Mouse (Mus musculus): ENCODE results near the gene Timeless.
A peak's percentile ranks its signal among the peaks of the same experiment; 100 is the strongest.
"Not testable (repeated sequence)": the region's sequence is repeated elsewhere in the genome, so short reads cannot be mapped to it uniquely, and the experiment has no call there.

Gene Timeless

GRCm38 (mm10) chr10:128256328-128256727 is 24.5 kb downstream of the Timeless start:
- DNase-seq (ENCODE audit: low spot score) = no peak

GRCm38 (mm10) chr10:128258953-128259352 is 27.1 kb downstream of the Timeless start:
- DNase-seq (ENCODE audit: low spot score) = peak; percentile 9

GRCm38 (mm10) chr10:128259946-128260345 is 28.1 kb downstream of the Timeless start:
- no peak for DNase-seq (ENCODE audit: low spot score)

- not testable (repeated sequence) for DNase-seq (ENCODE audit: low spot score)
Measured at GRCm38 (mm10) chr10:128260376-128260775, 28.5 kb downstream of the Timeless start.

- no peak for DNase-seq (ENCODE audit: low spot score)
Measured at GRCm38 (mm10) chr10:128262300-128262699, 30.4 kb downstream of the Timeless start.

GRCm38 (mm10) chr10:128263393-128264310 is 31.8 kb downstream of the Timeless start:
- DNase-seq (ENCODE audit: low spot score) = no peak

GRCm38 (mm10) chr10:128268371-128268770 is 36.5 kb downstream of the Timeless start, which contains the start of gene Apof:
TSS of gene Apof (plus strand) at chr10:128268671.
- DNase-seq (ENCODE audit: low spot score) = no peak

GRCm38 (mm10) chr10:128269206-128269910 is 37.5 kb downstream of the Timeless start:
- DNase-seq (ENCODE audit: low spot score) = no peak

- DNase-seq (ENCODE audit: low spot score) = peak; percentile 91
Measured at GRCm38 (mm10) chr10:128270287-128270841, 38.5 kb downstream of the Timeless start, which contains the start of gene Stat2. TSS of gene Stat2 (plus strand) at chr10:128270559.

GRCm38 (mm10) chr10:128270866-128271265 is 39.0 kb downstream of the Timeless start:
- no peak for DNase-seq (ENCODE audit: low spot score)

GRCm38 (mm10) chr10:128271883-128272282 is 40.0 kb downstream of the Timeless start:
- DNase-seq (ENCODE audit: low spot score) = no peak

GRCm38 (mm10) chr10:128272819-128273439 is 41.1 kb downstream of the Timeless start:
- DNase-seq (ENCODE audit: low spot score) = not testable (repeated sequence)

GRCm38 (mm10) chr10:128275374-128275773 is 43.5 kb downstream of the Timeless start:
- not testable (repeated sequence) for DNase-seq (ENCODE audit: low spot score)

GRCm38 (mm10) chr10:128278158-128278557 is 46.3 kb downstream of the Timeless start:
- DNase-seq (ENCODE audit: low spot score) = no peak

- DNase-seq (ENCODE audit: low spot score) = no peak
Measured at GRCm38 (mm10) chr10:128280943-128281342, 49.1 kb downstream of the Timeless start.

- DNase-seq (ENCODE audit: low spot score) = no peak
Measured at GRCm38 (mm10) chr10:128281682-128282081, 49.8 kb downstream of the Timeless start.

- no peak for DNase-seq (ENCODE audit: low spot score)
Measured at GRCm38 (mm10) chr10:128282886-128283450, 51.1 kb downstream of the Timeless start.

GRCm38 (mm10) chr10:128283604-128284579 is 52.0 kb downstream of the Timeless start:
- peak; percentile 55 for DNase-seq (ENCODE audit: low spot score)

- not testable (repeated sequence) for DNase-seq (ENCODE audit: low spot score)
Measured at GRCm38 (mm10) chr10:128290594-128290993, 58.7 kb downstream of the Timeless start.

GRCm38 (mm10) chr10:128296370-128297090 is 64.7 kb downstream of the Timeless start:
- DNase-seq (ENCODE audit: low spot score) = no peak

Data from spleen, adult 12 weeks (tissue).